ENCODE assay signal across 24 mouse cellular contexts in genomic region chr9:48773130-48773529, GRCm38 (mm10).
"Had no signal": no experiment of that assay in that cellular context is flagged by ENCODE, and none has a peak within 500 bp of the region (broad histone marks: within the 10 kb centered on the region; RNA-seq: fewer than 3 reads in every experiment).

No protein-coding gene starts in this region.

- H3K27ac ChIP-seq: heart, adult 2 months; heart, embryonic 13.5 days; heart, embryonic 15.5 days; hindbrain, embryonic 13.5 days; hindbrain, embryonic 15.5 days; hindbrain, postnatal 0 days; limb, embryonic 10.5 days; limb, embryonic 12.5 days; liver, embryonic 13.5 days; liver, embryonic 15.5 days had no signal

- H3K27me3 ChIP-seq: heart, embryonic 15.5 days; hindbrain, embryonic 13.5 days; hindbrain, embryonic 15.5 days had no signal

- H3K36me3 ChIP-seq: heart, embryonic 13.5 days; heart, embryonic 15.5 days; hindbrain, embryonic 13.5 days; hindbrain, embryonic 15.5 days; limb, embryonic 12.5 days; liver, embryonic 13.5 days; liver, embryonic 15.5 days had no signal

- DNase-seq: gastrocnemius, postnatal 25 days; heart, adult 2 months; heart, postnatal 14 days; heart, postnatal 36 days; kidney, adult 11 months; kidney, adult 2 months; kidney, postnatal 10 days; kidney, postnatal 25 days; kidney, postnatal 4 days; layer of hippocampus, adult 9-11 months; liver; liver, embryonic 13.5 days; liver, postnatal 0 days had no signal

- H3K4me3 ChIP-seq: heart, adult 2 months; heart, embryonic 13.5 days; heart, embryonic 15.5 days; hindbrain, embryonic 13.5 days; hindbrain, embryonic 15.5 days; limb, embryonic 10.5 days; limb, embryonic 12.5 days; liver, embryonic 13.5 days; liver, embryonic 15.5 days had no signal

- H3K4me1 ChIP-seq: heart, embryonic 13.5 days; heart, embryonic 15.5 days; hindbrain, embryonic 13.5 days; hindbrain, embryonic 15.5 days; limb, embryonic 12.5 days; liver, embryonic 13.5 days; liver, embryonic 15.5 days had no signal

- H3K4me2 ChIP-seq: heart, embryonic 11.5 days; heart, embryonic 13.5 days; heart, embryonic 15.5 days; hindbrain, embryonic 13.5 days; hindbrain, embryonic 15.5 days; limb, embryonic 12.5 days; liver, embryonic 11.5 days; liver, embryonic 13.5 days; liver, embryonic 15.5 days had no signal

- H3K9me3 ChIP-seq: heart, embryonic 13.5 days; heart, embryonic 15.5 days; hindbrain, embryonic 13.5 days; hindbrain, embryonic 15.5 days; limb, embryonic 10.5 days; limb, embryonic 12.5 days; liver, embryonic 13.5 days; liver, embryonic 15.5 days had no signal

- H3K9ac ChIP-seq: heart, embryonic 13.5 days; heart, embryonic 15.5 days; hindbrain, embryonic 13.5 days; hindbrain, embryonic 15.5 days; limb, embryonic 12.5 days; liver, embryonic 13.5 days; liver, embryonic 15.5 days; liver, postnatal 0 days had no signal

- ATAC-seq: hindbrain, postnatal 0 days; intestine, embryonic 16.5 days; liver, postnatal 0 days had no signal
